Mouse (Mus musculus): ENCODE results near the gene Grtp1. TPM values are rescaled to one million over a fixed set of nuclear protein-coding genes. Genes with fewer than 3 reads are reported as not detected.

Grtp1 gene
- polyA plus RNA-seq, 1 experiment from 2014 or later: 13.6 TPM

GRCm38 (mm10) chr8:13201013-13201334 lies 554 bp upstream of the Grtp1 start:
- Histone ChIP-seq H3K36me3 (ENCODE audit: control insufficient read depth, insufficient read depth, low read length) (no peaks in the 10 kb centered on the region), H3K27ac (replicated peaks; ENCODE audit: low read depth, low read length) (no peak overlapping the region), H3K4me1 (ENCODE audit: control insufficient read depth, insufficient read depth, low read length) (no peaks in the 10 kb centered on the region; the same call in 1 of the 2 replicates), H3K4me3 (ENCODE audit: low read depth, low read length) (peak overlapping the region; percentile 82), H3K9me3 (ENCODE audit: control insufficient read depth, low read length) (no peaks in the 10 kb centered on the region), H3K27me3 (replicated peaks; ENCODE audit: control insufficient read depth, insufficient read depth, low read length) (peaks cover 40% of the 10 kb centered on the region), H3K9ac (ENCODE audit: low read depth, low read length) (peak overlapping the region; percentile 67; the same call in 1 of the 2 replicates), H3K4me2 (ENCODE audit: low read depth, low read length) (peak overlapping the region; percentile 88)
- WGBS: 2% methylated on average over 18 of the region's 18 CpGs
- ATAC-seq (ENCODE audit: low read depth) (no peak), DNase-seq (ENCODE audit: low spot score) (no peak)

DNA sequence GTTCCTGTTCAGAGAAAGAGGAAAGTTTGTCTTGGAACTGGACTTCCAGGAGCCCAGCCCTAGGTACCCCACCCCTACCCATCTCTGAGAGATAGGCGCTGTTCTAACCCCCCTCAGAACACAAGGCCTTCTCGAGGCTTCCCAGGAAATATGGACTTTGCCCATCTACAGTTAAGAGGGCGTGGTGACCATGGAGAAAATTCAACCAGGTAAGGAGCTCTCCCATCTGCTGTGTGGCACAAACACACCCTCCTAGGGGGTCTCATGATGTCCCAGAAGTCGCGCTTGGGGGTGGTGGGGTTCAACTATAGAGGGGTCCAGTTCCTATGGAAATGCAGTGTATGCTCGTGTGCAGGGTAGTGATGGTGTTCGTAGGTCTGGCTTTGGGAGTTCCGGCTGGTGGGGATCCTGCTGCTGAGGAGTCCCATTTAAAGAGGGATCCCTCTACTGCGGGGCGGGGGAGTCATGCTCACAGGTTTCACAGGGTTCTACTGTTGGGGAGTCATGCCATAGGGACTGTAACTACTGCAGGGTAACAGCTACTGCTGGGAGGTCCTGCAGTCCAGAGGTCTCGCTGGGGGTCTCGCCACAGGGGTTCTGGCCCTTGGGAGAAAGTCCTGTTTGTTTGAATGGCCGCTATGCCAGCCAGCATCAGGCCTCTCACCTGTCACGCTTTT lies 897 bp downstream of the Grtp1 start:
- H3K4me3 ChIP-seq (ENCODE audit: low read depth, low read length): peak overlapping the region; percentile 82
- peak overlapping the region; percentile 67; the same call in 1 of the 2 replicates for H3K9ac ChIP-seq (ENCODE audit: low read depth, low read length)
- ATAC-seq (ENCODE audit: low read depth) (no peak), DNase-seq (ENCODE audit: low spot score) (no peak)
- H3K9me3 ChIP-seq (ENCODE audit: control insufficient read depth, low read length): no peaks in the 10 kb centered on the region
- H3K36me3 ChIP-seq (ENCODE audit: control insufficient read depth, insufficient read depth, low read length): no peaks in the 10 kb centered on the region
- 24% methylated on average over 14 of the region's 14 CpGs for WGBS
- no peaks in the 10 kb centered on the region; the same call in 1 of the 2 replicates for H3K4me1 ChIP-seq (ENCODE audit: control insufficient read depth, insufficient read depth, low read length)
- peak overlapping the region; percentile 88 for H3K4me2 ChIP-seq (ENCODE audit: low read depth, low read length)
- no peak overlapping the region for H3K27ac ChIP-seq (replicated peaks; ENCODE audit: low read depth, low read length)
- H3K27me3 ChIP-seq (replicated peaks; ENCODE audit: control insufficient read depth, insufficient read depth, low read length): peaks cover 40% of the 10 kb centered on the region

DNA sequence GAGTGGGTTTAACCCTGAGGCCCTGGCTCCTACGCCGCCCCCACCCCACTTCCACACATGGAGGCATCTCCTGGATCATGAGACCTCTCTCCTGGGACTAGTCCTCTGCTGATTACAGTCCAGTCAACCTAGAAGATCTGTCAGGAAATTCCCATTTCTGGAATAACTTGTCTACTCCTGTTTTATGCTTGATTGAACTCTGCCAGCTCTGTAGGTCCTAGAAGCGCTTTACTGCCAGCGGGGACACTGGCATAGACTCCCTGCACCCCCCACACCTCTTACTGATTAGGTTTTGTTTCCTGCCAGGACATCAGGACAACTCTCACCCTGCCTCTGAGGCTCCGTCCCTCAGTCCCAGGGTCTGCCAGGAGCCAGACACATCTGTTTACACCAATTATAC lies 2.9 kb downstream of the Grtp1 start:
- DNase-seq (ENCODE audit: low spot score) (no peak), ATAC-seq (ENCODE audit: low read depth) (no peak)
- Histone ChIP-seq H3K27ac (replicated peaks; ENCODE audit: low read depth, low read length) (no peak overlapping the region), H3K9ac (ENCODE audit: low read depth, low read length) (no peak overlapping the region), H3K36me3 (ENCODE audit: control insufficient read depth, insufficient read depth, low read length) (no peaks in the 10 kb centered on the region), H3K4me1 (ENCODE audit: control insufficient read depth, insufficient read depth, low read length) (no peaks in the 10 kb centered on the region; the same call in 1 of the 2 replicates), H3K4me3 (ENCODE audit: low read depth, low read length) (no peak overlapping the region), H3K4me2 (ENCODE audit: low read depth, low read length) (no peak overlapping the region), H3K9me3 (ENCODE audit: control insufficient read depth, low read length) (no peaks in the 10 kb centered on the region), H3K27me3 (replicated peaks; ENCODE audit: control insufficient read depth, insufficient read depth, low read length) (peaks cover 33% of the 10 kb centered on the region)
- WGBS: 78% methylated on average over 5 of the region's 5 CpGs

DNA sequence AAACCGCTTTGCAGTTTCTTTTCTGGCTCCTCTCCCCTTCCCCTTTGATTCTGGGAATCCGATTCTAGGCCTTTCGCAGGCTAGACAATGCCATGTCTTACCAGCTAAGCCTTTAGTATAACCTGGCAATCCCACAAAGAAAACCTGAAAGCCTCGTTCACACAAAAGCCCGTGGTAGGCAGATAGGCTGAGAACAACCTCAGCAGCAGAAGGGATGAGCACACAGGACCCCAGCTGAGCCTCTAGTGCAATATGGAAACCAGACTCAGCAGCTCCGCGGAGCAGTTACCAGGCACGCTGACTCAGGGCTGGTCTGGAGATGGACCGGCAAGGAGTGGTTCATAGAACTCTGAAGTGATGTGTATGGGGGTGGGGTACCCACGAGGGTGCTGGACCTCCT lies 5.6 kb downstream of the Grtp1 start:
- Histone ChIP-seq H3K27ac (replicated peaks; ENCODE audit: low read depth, low read length) (peak overlapping the region; percentile 61), H3K27me3 (replicated peaks; ENCODE audit: control insufficient read depth, insufficient read depth, low read length) (peaks cover 6% of the 10 kb centered on the region), H3K4me2 (ENCODE audit: low read depth, low read length) (no peak overlapping the region), H3K36me3 (ENCODE audit: control insufficient read depth, insufficient read depth, low read length) (no peaks in the 10 kb centered on the region), H3K4me1 (ENCODE audit: control insufficient read depth, insufficient read depth, low read length) (no peaks in the 10 kb centered on the region; the same call in 1 of the 2 replicates), H3K9me3 (ENCODE audit: control insufficient read depth, low read length) (no peaks in the 10 kb centered on the region), H3K4me3 (ENCODE audit: low read depth, low read length) (no peak overlapping the region), H3K9ac (ENCODE audit: low read depth, low read length) (no peak overlapping the region)
- ATAC-seq (ENCODE audit: low read depth) (peak; percentile 64), DNase-seq (ENCODE audit: low spot score) (peak; percentile 46)
- WGBS: 29% methylated on average over 10 of the region's 10 CpGs

DNA sequence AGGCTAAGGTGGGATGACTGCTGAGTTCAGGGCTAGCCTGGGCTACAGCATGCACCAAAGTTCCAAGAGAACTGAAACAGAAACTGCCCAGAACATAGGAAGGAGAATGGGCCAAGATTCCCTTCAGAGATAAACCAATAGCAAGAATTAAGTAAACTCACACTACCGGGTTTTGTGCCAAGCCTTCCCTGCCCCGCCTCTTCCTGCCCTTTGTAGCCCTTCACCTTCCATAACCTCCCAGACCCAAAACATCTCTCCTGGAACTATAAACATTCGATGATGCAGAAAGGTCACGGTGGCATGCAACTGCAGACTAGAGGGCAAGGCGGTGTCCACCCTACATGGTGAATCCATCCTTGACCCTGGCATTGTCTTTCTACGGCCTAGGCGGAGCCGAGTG lies 10.2 kb downstream of the Grtp1 start:
- Histone ChIP-seq H3K9ac (ENCODE audit: low read depth, low read length) (no peak overlapping the region), H3K36me3 (ENCODE audit: control insufficient read depth, insufficient read depth, low read length) (no peaks in the 10 kb centered on the region), H3K4me1 (ENCODE audit: control insufficient read depth, insufficient read depth, low read length) (no peaks in the 10 kb centered on the region), H3K4me3 (ENCODE audit: low read depth, low read length) (no peak overlapping the region), H3K4me2 (ENCODE audit: low read depth, low read length) (no peak overlapping the region), H3K9me3 (ENCODE audit: control insufficient read depth, low read length) (no peaks in the 10 kb centered on the region), H3K27ac (replicated peaks; ENCODE audit: low read depth, low read length) (no peak overlapping the region), H3K27me3 (replicated peaks; ENCODE audit: control insufficient read depth, insufficient read depth, low read length) (no peaks in the 10 kb centered on the region)
- 91% methylated on average over 8 of the region's 8 CpGs for WGBS
- no peak for ATAC-seq (ENCODE audit: low read depth)
- DNase-seq (ENCODE audit: low spot score): no peak

DNA sequence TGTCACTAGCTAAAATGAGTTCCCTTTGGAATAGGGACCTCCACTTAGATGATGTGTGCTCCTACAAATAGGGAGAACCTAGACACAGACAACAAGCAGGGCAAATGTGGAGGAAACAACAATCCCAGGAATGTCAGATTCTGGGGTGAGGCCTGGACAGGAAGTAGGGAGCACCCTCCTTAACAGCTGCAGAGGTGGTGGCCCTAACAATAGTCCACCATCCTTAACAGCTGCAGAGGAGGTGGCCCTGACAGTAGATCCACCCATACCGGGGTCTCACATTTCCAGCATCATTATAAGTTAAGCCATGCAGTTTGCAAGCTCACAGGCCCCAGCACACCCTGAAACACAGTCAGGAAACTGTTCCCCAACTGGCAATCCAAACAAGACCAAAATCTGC lies 11.6 kb downstream of the Grtp1 start:
- Histone ChIP-seq H3K9me3 (ENCODE audit: control insufficient read depth, low read length) (no peaks in the 10 kb centered on the region), H3K27ac (replicated peaks; ENCODE audit: low read depth, low read length) (no peak overlapping the region), H3K27me3 (replicated peaks; ENCODE audit: control insufficient read depth, insufficient read depth, low read length) (no peaks in the 10 kb centered on the region), H3K4me2 (ENCODE audit: low read depth, low read length) (no peak overlapping the region), H3K36me3 (ENCODE audit: control insufficient read depth, insufficient read depth, low read length) (peaks cover 4% of the 10 kb centered on the region; the same call in 1 of the 2 replicates), H3K9ac (ENCODE audit: low read depth, low read length) (no peak overlapping the region), H3K4me3 (ENCODE audit: low read depth, low read length) (no peak overlapping the region), H3K4me1 (ENCODE audit: control insufficient read depth, insufficient read depth, low read length) (no peaks in the 10 kb centered on the region)
- DNase-seq (ENCODE audit: low spot score): no peak
- WGBS: no CpG with 5 or more reads among the region's 1 CpGs
- ATAC-seq (ENCODE audit: low read depth): no peak

- Histone ChIP-seq H3K9me3 (ENCODE audit: control insufficient read depth, low read length) (no peaks in the 10 kb centered on the region), H3K27me3 (replicated peaks; ENCODE audit: control insufficient read depth, insufficient read depth, low read length) (no peaks in the 10 kb centered on the region), H3K36me3 (ENCODE audit: control insufficient read depth, insufficient read depth, low read length) (peaks cover 4% of the 10 kb centered on the region; the same call in 1 of the 2 replicates), H3K4me3 (ENCODE audit: low read depth, low read length) (no peak overlapping the region), H3K9ac (ENCODE audit: low read depth, low read length) (no peak overlapping the region), H3K4me1 (ENCODE audit: control insufficient read depth, insufficient read depth, low read length) (no peaks in the 10 kb centered on the region), H3K4me2 (ENCODE audit: low read depth, low read length) (no peak overlapping the region), H3K27ac (replicated peaks; ENCODE audit: low read depth, low read length) (no peak overlapping the region)
- ATAC-seq (ENCODE audit: low read depth): no peak
- no peak for DNase-seq (ENCODE audit: low spot score)
- WGBS: 85% methylated on average over 13 of the region's 13 CpGs
Observed at GRCm38 (mm10) chr8:13188052-13188555, 12.3 kb downstream of the Grtp1 start.

DNA sequence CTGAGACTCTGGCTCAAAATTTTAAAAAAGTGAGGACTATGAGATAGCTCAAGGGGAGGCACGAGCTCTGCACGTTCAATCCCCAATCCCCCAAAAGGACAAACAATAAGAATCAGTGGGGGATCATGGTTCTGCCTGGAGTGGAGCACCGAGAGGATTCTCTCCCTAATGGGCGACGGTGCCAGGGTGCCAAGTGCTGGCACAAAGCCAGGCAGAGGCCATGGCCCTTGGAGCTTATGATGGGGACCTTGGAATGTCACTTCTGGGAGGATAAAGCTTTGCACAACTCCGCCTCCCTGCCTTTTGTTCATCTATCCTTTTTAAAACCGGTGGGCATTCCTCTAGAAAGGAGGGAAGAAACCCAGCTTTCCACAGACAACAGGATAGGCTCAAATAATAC lies 12.8 kb downstream of the Grtp1 start:
- no peaks in the 10 kb centered on the region for H3K4me1 ChIP-seq (ENCODE audit: control insufficient read depth, insufficient read depth, low read length)
- DNase-seq (ENCODE audit: low spot score): no peak
- no peaks in the 10 kb centered on the region for H3K27me3 ChIP-seq (replicated peaks; ENCODE audit: control insufficient read depth, insufficient read depth, low read length)
- H3K27ac ChIP-seq (replicated peaks; ENCODE audit: low read depth, low read length): no peak overlapping the region
- no peak overlapping the region for H3K9ac ChIP-seq (ENCODE audit: low read depth, low read length)
- no peaks in the 10 kb centered on the region for H3K9me3 ChIP-seq (ENCODE audit: control insufficient read depth, low read length)
- ATAC-seq (ENCODE audit: low read depth): no peak
- H3K4me2 ChIP-seq (ENCODE audit: low read depth, low read length): no peak overlapping the region
- H3K4me3 ChIP-seq (ENCODE audit: low read depth, low read length): no peak overlapping the region
- H3K36me3 ChIP-seq (ENCODE audit: control insufficient read depth, insufficient read depth, low read length): peaks cover 4% of the 10 kb centered on the region; the same call in 1 of the 2 replicates
- 67% methylated on average over 7 of the region's 7 CpGs for WGBS

GRCm38 (mm10) chr8:13187229-13187628 lies 13.2 kb downstream of the Grtp1 start:
- H3K27ac ChIP-seq (replicated peaks; ENCODE audit: low read depth, low read length): no peak overlapping the region
- peaks cover 4% of the 10 kb centered on the region; the same call in 1 of the 2 replicates for H3K36me3 ChIP-seq (ENCODE audit: control insufficient read depth, insufficient read depth, low read length)
- H3K27me3 ChIP-seq (replicated peaks; ENCODE audit: control insufficient read depth, insufficient read depth, low read length): no peaks in the 10 kb centered on the region
- DNase-seq (ENCODE audit: low spot score): no peak
- H3K4me2 ChIP-seq (ENCODE audit: low read depth, low read length): no peak overlapping the region
- no peak overlapping the region for H3K4me3 ChIP-seq (ENCODE audit: low read depth, low read length)
- ATAC-seq (ENCODE audit: low read depth): no peak
- no peaks in the 10 kb centered on the region for H3K9me3 ChIP-seq (ENCODE audit: control insufficient read depth, low read length)
- H3K4me1 ChIP-seq (ENCODE audit: control insufficient read depth, insufficient read depth, low read length): no peaks in the 10 kb centered on the region
- 75% methylated on average over 9 of the region's 9 CpGs for WGBS
- no peak overlapping the region for H3K9ac ChIP-seq (ENCODE audit: low read depth, low read length)
